Mouse (Mus musculus): Measurements from ENCODE around the gene Tspan32.

Gene Tspan32

DNA sequence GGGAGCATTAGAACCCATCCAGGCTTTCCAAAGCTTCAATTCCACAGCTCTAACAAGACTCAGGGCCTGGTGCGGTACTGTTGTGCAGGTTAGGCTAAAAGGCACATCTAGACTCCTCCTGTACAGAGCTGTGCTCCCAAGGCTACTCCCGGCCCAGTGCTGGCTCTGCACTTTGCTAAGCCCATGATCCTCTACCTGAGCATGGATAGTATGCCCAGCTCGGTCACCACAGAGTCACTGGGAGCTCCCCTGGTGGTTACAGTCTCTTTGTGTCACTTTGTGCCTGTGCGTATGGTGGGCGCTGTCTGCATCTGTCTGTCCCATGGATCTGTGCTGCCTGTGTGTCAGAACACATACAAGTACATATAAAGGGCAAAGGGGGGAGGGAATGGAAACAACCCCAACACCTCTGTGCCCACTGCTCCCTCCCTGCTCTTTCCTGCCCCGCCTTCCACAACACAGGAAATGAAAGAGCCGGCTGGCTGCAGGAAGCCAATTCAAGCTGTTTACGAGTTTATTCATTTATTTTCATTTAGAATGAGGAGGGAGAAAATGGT, 3.6 kb downstream of the Tspan32 start:
- DNase-seq: peak; percentile 81

DNA sequence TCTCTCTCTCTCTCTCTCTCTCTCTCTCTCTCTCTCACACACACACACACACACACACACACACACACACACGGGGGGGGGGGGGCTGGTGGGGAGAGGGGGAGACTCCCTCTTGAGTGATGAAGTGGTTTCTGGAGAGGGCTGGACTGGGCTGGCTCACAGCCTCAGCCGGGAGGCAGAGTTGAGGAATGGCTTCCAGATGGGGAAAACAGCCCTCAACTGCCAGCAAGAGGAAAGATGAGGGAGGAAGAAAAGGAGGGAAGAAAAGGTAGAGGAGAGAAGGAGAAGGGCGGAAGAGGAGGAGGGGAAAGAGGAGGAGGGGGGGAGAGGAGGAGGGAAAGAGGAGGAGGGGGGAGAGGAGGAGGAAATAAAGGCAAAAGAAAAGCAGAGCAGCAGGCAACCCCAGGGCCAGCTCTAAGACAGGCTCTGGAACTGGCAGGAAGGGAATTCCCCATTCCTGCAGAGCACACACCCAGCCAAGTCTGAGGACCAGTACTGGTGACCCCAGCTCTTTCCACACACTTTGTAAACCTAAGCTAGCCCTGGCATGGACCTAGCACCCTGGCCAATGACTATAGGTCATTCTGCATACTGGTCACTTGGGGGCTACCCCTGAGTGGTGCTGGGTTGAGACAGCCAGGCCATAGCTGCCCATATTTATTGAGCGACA, 4.3 kb downstream of the Tspan32 start:
- DNase-seq: no peak

DNA sequence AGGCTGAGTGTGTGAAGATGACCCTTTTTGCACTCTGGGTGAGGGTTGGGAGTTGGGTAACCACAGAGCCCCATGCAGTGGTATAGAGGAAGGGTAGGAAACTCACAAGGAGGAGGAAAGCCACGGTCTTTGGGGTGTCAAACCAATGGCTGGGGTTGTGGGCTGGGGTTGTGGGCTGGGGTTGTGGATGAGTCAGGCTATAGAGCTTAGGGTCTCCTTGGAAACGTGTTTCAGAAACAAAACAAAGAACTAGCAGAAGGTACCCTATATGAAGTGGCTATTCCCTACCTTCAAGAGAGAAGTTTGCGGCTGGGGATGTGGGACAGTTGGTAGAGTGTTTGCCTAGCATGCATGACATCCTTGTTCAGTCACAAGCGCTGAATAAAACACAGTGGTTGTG, 5.2 kb downstream of the Tspan32 start:
- DNase-seq: peak; percentile 30

GRCm38 (mm10) chr7:143011226-143011625, 6.4 kb downstream of the Tspan32 start:
- DNase-seq: no peak

- no peak for DNase-seq
Observed at GRCm38 (mm10) chr7:143012230-143012875, 7.5 kb downstream of the Tspan32 start.

GRCm38 (mm10) chr7:143013420-143014178, 8.8 kb downstream of the Tspan32 start:
- no peak for DNase-seq

- DNase-seq: no peak
Observed at GRCm38 (mm10) chr7:143014862-143015659, 10.2 kb downstream of the Tspan32 start.

DNA sequence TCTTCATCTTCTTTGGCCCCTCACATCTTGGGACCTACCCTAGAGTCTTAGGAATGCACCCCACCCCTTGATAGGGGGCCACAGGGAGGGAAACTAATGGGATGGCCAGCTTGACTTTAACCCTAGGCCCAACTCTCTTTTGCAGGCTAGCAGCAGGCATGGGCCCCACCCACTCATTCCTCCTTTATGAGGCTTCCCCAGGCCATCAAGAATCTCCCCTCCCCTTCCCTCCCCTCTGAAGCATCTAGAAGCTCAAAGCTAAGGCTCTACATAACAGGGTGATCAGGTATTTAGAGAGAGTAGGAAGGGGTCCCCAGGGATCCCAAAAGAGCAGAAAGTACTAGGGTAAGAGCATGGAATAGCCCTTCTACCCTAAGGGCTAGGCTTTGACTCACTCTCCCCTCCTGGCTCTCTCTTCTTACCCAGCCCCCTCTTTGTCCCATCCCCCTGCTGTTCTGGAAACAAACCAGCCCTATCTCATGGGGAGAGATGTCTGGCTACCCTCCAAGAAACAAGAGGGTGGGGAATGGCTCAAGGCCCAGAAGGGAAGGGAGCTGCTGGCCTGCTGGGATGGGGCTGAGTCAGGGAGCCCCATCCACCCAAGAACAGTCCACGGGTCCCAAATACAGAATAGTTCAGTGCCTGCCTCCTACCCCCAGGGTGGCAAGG, 11.0 kb downstream of the Tspan32 start:
- no peak for DNase-seq

DNA sequence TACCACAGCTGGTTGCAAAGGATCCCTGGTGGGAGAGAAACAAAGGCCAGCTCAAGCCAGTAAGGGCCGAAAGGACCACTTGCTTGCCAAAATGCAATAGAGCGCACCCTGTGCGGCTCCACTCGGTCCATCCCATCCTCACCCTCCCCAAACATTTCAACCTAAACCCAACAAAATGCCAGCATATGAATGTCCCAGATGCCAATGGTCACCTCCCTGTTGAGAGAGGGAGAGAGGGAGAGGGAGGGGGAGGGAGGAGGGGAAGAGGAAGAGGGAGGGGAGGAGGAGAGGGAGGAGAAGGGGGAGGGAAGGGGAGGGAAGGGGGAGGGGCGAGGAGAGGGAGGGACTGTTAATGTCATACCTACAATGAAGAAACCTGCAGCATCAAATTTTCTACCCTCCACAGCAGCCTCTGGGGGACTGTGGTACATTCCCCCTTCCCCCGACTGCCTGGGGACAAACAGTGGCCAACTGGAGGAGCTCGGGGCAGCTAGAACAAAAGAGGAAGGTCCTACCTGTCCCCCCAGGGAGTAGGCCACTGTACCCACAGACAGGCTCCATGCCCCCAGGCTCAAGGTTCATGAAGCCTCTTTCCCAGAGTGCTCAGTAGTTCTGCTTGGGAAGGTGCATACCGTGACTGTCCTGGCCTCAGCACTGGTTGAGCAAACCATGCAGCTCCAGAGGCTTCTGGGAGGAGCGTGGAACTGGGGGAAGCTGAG, 11.7 kb downstream of the Tspan32 start:
- DNase-seq: no peak

DNA sequence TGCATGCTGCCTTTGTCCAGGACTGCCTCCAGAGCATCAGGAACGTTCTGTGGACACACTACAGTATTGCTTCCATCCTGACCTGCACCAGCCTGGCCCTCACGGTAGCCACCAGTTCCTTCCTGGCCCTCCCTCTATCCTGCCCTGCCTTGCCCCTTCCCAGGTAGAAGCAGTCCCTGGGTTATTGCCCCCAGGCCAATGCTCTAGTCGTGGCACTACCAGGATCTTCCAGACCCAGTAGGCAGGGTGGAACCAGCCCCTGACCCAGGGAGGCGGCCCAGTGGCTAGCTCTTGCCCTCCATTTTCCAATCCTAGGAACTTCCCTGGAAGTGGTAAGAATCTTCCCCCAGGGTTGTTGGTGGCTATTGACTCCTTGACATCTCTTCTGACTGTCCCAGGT, 12.3 kb downstream of the Tspan32 start:
- DNase-seq: no peak

DNA sequence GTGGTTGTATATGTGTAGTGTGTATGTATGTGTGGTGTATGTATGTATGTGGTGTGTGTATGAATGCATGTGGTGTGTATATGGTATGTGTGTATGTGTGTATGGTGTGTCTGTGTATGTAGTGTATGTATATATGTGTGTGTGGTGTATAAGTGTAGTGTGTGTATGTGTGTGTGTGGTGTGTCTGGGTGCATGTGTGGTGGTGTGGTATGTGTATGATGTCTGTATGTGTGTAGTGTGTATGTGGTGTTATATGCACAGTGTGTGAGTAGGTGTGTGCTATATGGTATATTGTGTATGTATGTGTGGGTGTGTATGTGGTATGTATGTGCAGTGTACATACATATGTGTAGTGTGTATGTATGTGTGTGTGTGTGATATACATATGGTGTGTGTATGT, 15.2 kb downstream of the Tspan32 start:
- DNase-seq: no peak

DNA sequence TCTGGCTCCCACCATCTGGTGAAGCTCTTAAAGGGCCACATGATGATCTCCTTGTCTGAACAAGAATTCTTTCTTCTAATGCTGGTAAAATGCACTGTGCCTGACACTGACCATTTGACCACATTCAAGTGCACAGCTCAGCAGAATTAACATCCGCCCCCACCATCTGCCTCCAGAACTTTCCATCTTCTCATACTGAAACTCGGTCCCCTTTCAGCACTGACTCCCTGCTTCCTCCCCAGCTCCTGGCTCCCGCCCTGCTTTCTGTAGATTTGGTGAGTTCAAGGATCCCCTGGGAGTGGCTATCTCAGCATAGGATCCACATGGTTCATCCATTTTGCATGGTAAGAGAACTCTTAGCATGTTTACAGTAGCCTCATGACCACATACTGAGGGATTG, 15.9 kb downstream of the Tspan32 start:
- DNase-seq: no peak

GRCm38 (mm10) chr7:143021356-143022164, 16.7 kb downstream of the Tspan32 start:
- no peak for DNase-seq

DNA sequence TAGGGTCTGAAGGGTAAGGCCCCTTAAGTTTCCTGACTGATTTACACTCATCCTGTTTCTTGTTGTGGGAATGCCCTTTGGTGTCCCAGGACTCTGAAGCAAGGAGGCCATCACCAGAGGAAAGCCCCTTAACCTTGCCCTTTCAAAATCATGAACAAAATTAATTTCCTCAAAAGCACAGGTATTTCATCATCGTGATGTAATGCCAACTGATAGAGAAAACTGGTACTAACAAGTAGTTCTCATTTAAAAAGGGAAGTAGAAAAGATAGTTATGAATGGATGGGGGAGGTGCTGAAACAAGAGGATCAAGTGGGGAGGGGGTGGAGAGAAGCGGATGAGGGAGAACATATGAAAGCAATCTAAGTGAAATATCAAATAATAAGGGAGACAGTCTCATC, 18.7 kb downstream of the Tspan32 start:
- DNase-seq: no peak

DNA sequence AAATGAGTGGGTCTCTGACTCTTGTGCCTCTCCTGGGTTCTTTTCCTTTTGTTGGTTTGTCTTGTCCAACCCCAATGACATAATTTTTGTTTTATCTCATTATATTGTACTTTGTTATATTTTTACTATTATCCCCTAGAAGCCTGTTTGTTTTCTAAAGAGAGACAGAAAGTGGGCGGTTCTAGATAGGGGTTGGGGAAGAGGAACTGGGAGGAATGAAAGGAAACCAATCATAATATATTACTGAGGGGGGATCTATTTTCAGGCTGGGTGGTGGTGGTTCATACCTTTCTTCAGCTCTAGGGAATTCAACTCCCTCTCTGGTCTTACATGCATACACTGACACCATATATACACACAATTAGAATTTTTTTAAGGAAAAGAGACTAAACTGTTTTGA, 19.4 kb downstream of the Tspan32 start:
- no peak for DNase-seq

GRCm38 (mm10) chr7:143025496-143025895, 20.6 kb downstream of the Tspan32 start:
- no peak for DNase-seq

DNA sequence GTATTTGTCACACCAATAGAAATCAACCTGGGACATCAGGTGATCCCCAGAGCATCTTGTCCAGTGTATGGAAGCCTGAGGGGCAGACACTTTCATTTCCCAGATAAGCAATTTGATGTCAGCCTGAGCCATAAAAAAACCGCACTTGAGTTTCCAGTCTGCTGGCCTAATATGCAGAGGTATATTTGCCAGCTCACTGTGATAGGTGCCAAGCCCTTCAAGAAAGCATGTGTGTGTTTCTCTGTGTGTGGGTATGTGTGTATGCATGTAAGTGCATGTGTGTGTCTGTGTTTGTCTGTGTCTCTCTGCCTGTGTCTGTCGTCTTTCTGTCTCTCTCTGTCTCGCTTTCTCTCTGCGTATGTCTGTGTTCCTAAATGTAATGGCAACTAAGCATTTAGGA, 22.4 kb downstream of the Tspan32 start:
- DNase-seq: no peak

DNA sequence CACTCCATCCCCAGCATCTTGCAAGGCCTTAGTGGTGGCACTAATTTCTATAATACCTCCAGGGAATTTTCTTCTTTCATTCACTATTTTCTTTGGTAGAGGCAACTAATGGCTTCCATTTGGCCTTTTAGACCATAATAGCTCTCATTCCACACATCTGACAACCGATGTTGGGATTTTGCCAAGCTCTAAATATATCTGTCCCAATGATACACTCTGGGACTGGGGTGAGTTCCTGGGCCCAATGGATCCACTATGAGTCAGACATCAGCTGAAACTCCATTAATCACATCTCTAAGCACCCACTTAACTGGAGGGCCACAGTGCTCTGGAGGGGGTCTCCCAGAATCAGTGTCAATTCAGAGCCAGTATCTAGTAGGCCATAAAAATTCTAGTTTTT, 27.0 kb downstream of the Tspan32 start:
- DNase-seq: no peak

- DNase-seq: no peak
Observed at GRCm38 (mm10) chr7:143033581-143033980, 28.7 kb downstream of the Tspan32 start.

DNA sequence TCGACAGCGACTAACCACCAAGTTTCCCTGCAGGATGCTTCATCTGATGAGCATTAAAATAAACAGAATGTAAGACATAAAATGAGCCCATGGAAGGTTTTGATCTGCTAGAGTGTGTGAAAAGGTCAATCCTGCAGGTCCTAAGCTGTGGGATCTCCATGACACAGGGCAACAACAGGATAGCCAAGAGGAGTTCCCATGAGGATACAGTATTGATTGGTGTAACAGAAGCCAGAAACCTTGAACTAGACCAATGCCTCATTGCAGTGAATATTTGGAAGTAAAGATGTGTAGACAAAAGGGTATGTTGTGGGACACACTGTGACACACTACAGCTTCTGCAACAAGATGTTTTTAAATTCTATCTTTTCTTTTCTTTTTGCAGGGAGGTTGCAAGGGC, 29.3 kb downstream of the Tspan32 start:
- DNase-seq: no peak
